Comparison of ENCODE assay signal across 7 mouse cellular contexts in genomic region chr19:5818590-5818977, GRCm38 (mm10). TPM values are rescaled to one million over a fixed set of nuclear protein-coding genes. Genes with fewer than 3 reads are reported as not detected.
DNase-seq lines count a peak whose midpoint lies in the region; ATAC-seq and TF ChIP-seq lines count a peak whose summit lies in the region.

No protein-coding gene starts in this region.

- no peaks in the 10 kb centered on the region for H3K9me3 ChIP-seq in hindbrain, embryonic 11.5 days (ENCODE audit: control insufficient read depth, low read length)
- no peaks in the 10 kb centered on the region for H3K9me3 ChIP-seq in hindbrain, embryonic 16.5 days (ENCODE audit: control insufficient read depth, low read length)
- H3K9me3 ChIP-seq in E14TG2a.4 (ENCODE audit: low read length): no peaks in the 10 kb centered on the region
- H3K9me3 ChIP-seq in liver, embryonic 12.5 days (replicated peaks): no peaks in the 10 kb centered on the region

- no peaks in the 10 kb centered on the region for H3K27me3 ChIP-seq in hindbrain, embryonic 11.5 days (ENCODE audit: control insufficient read depth, insufficient read depth, low read length)
- no peaks in the 10 kb centered on the region for H3K27me3 ChIP-seq in hindbrain, embryonic 16.5 days (replicated peaks; ENCODE audit: control insufficient read depth, insufficient read depth, low read length)
- H3K27me3 ChIP-seq in E14TG2a.4 (ENCODE audit: insufficient read depth, low read length): no peaks in the 10 kb centered on the region
- H3K27me3 ChIP-seq in liver, embryonic 12.5 days (replicated peaks): no peaks in the 10 kb centered on the region

- no peak overlapping the region for H3K4me3 ChIP-seq in hindbrain, embryonic 11.5 days (ENCODE audit: low read depth, low read length)
- H3K4me3 ChIP-seq in hindbrain, embryonic 16.5 days (ENCODE audit: low read length): no peak overlapping the region
- H3K4me3 ChIP-seq in E14TG2a.4 (replicated peaks; ENCODE audit: low read length): peak overlapping the region; percentile 48
- H3K4me3 ChIP-seq in bone marrow, adult 2 months (replicated peaks; ENCODE audit: control insufficient read depth, low read depth, low read length): no peak overlapping the region
- no peak overlapping the region for H3K4me3 ChIP-seq in liver, embryonic 12.5 days

- H3K4me1 ChIP-seq in hindbrain, embryonic 11.5 days (replicated peaks; ENCODE audit: control insufficient read depth, insufficient read depth, low read length): no peaks in the 10 kb centered on the region
- peaks cover 21% of the 10 kb centered on the region for H3K4me1 ChIP-seq in hindbrain, embryonic 16.5 days (ENCODE audit: control insufficient read depth, insufficient read depth, low read depth, low read length)
- H3K4me1 ChIP-seq in E14TG2a.4 (replicated peaks; ENCODE audit: low read depth, low read length): peaks cover 87% of the 10 kb centered on the region
- peaks cover 10% of the 10 kb centered on the region for H3K4me1 ChIP-seq in bone marrow, adult 2 months (ENCODE audit: control insufficient read depth, insufficient read depth, low read length)
- peaks cover 74% of the 10 kb centered on the region for H3K4me1 ChIP-seq in liver, embryonic 12.5 days

- H3K4me2 ChIP-seq in hindbrain, embryonic 11.5 days (replicated peaks; ENCODE audit: low read depth, low read length): no peak overlapping the region
- H3K4me2 ChIP-seq in hindbrain, embryonic 16.5 days (ENCODE audit: low read length): no peak overlapping the region
- peak overlapping the region; percentile 72; the same call in 1 of the 2 replicates for H3K4me2 ChIP-seq in liver, embryonic 12.5 days

- H3K36me3 ChIP-seq in hindbrain, embryonic 11.5 days (ENCODE audit: control insufficient read depth, insufficient read depth, low read length): no peaks in the 10 kb centered on the region
- no peaks in the 10 kb centered on the region for H3K36me3 ChIP-seq in hindbrain, embryonic 16.5 days (ENCODE audit: control insufficient read depth, insufficient read depth, low read length)
- H3K36me3 ChIP-seq in E14TG2a.4 (ENCODE audit: insufficient read depth, low read length): no peaks in the 10 kb centered on the region
- H3K36me3 ChIP-seq in liver, embryonic 12.5 days: no peaks in the 10 kb centered on the region

- 74% methylated on average over 6 of the region's 6 CpGs for WGBS in hindbrain, embryonic 11.5 days
- WGBS in hindbrain, embryonic 16.5 days: 80% methylated on average over 6 of the region's 6 CpGs
- 75% methylated on average over 6 of the region's 6 CpGs for WGBS in bone marrow, adult 2 months
- 68% methylated on average over 6 of the region's 6 CpGs for WGBS in liver, embryonic 12.5 days (ENCODE audit: insufficient replicate concordance)

- no peak for DNase-seq in hindbrain, embryonic 11.5 days (ENCODE audit: low spot score)
- no peak for DNase-seq in lung, adult 18-20 months

- H3K27ac ChIP-seq in hindbrain, embryonic 11.5 days (ENCODE audit: low read depth, low read length): no peak overlapping the region
- no peak overlapping the region for H3K27ac ChIP-seq in hindbrain, embryonic 16.5 days (ENCODE audit: low read depth, low read length)
- peak overlapping the region; percentile 7 for H3K27ac ChIP-seq in bone marrow, adult 2 months (ENCODE audit: control insufficient read depth, insufficient read depth, low read depth, low read length, poor library complexity)
- H3K27ac ChIP-seq in liver, embryonic 12.5 days: peak overlapping the region; percentile 86

- TF ChIP-seq POLR2A in bone marrow, adult 2 months (IDR thresholded peaks at IDR 0.05; ENCODE audit: borderline replicate concordance, control insufficient read depth, low read depth, low read length): no peak

- TF ChIP-seq CTCF in E14TG2a.4 (conservative IDR thresholded peaks at IDR 0.05; ENCODE audit: low read length): no peak
- no peak for TF ChIP-seq CTCF in bone marrow, adult 2 months (IDR thresholded peaks at IDR 0.05; ENCODE audit: control insufficient read depth, insufficient read depth, low read length)

- 0 out of 2 replicates have a peak, but pooled peaks have one; percentile 2 for ATAC-seq in hindbrain, embryonic 11.5 days (ENCODE audit: low FRiP score)
- ATAC-seq in hindbrain, embryonic 16.5 days: no peak
- ATAC-seq in liver, embryonic 12.5 days: no peak
- ATAC-seq in monocyte, adult 5-6 weeks (replicated peaks; ENCODE audit: insufficient number of reproducible peaks, low FRiP score, low TSS enrichment, poor library complexity, severe bottlenecking): no peak

- no peak overlapping the region for H3K9ac ChIP-seq in hindbrain, embryonic 11.5 days (ENCODE audit: low read depth, low read length)
- no peak overlapping the region for H3K9ac ChIP-seq in hindbrain, embryonic 16.5 days (ENCODE audit: low read depth, low read length)
- H3K9ac ChIP-seq in liver, embryonic 12.5 days: peak overlapping the region; percentile 73

RNA-seq across cellular contexts. Expression of gene Scyl1, which starts 47.4 kb away (rescaled TPM):
- polyA plus RNA-seq in hindbrain, embryonic 11.5 days (2014; fragmentation: Nextera tagmentation; extraction: Ambion mirVana): 47.2 and 55.7 TPM in 2 replicates
- polyA plus RNA-seq in hindbrain, embryonic 16.5 days (2015; fragmentation: Nextera tagmentation; extraction: Ambion mirVana): 83.2 and 93.9 TPM in 2 replicates
- polyA plus RNA-seq in bone marrow, adult 2 months (2011; ENCODE audit: insufficient read depth, insufficient read length, low replicate concordance, missing spikeins): 26.8 and 38.8 TPM in 2 replicates
- 38.3 and 39.7 TPM in 2 replicates for polyA plus RNA-seq in liver, embryonic 12.5 days (2016; fragmentation: Nextera tagmentation; extraction: Ambion mirVana)
- total RNA-seq in monocyte, adult 5-6 weeks (2017): 37.3 to 55.9 TPM (median 44.9 TPM) in 3 replicates

RNA-seq across cellular contexts. Expression of gene Frmd8, which starts 56.5 kb away (rescaled TPM):
- 14.9 and 15.8 TPM in 2 replicates for polyA plus RNA-seq in hindbrain, embryonic 11.5 days (2014; fragmentation: Nextera tagmentation; extraction: Ambion mirVana)
- 18.1 and 20.1 TPM in 2 replicates for polyA plus RNA-seq in hindbrain, embryonic 16.5 days (2015; fragmentation: Nextera tagmentation; extraction: Ambion mirVana)
- 14.3 and 18.1 TPM in 2 replicates for polyA plus RNA-seq in bone marrow, adult 2 months (2011; ENCODE audit: insufficient read depth, insufficient read length, low replicate concordance, missing spikeins)
- polyA plus RNA-seq in liver, embryonic 12.5 days (2016; fragmentation: Nextera tagmentation; extraction: Ambion mirVana): 22.1 and 24.2 TPM in 2 replicates
- total RNA-seq in monocyte, adult 5-6 weeks (2017): 32.8 to 50.6 TPM (median 34.5 TPM) in 3 replicates

RNA-seq across cellular contexts. Expression of gene Slc25a45, which starts 59.0 kb away (rescaled TPM):
- 1.0 and 1.1 TPM in 2 replicates for polyA plus RNA-seq in hindbrain, embryonic 11.5 days (2014; fragmentation: Nextera tagmentation; extraction: Ambion mirVana)
- 2.2 and 2.6 TPM in 2 replicates for polyA plus RNA-seq in hindbrain, embryonic 16.5 days (2015; fragmentation: Nextera tagmentation; extraction: Ambion mirVana)
- 11.6 and 24.6 TPM in 2 replicates for polyA plus RNA-seq in bone marrow, adult 2 months (2011; ENCODE audit: insufficient read depth, insufficient read length, low replicate concordance, missing spikeins)
- 7.5 and 7.7 TPM in 2 replicates for polyA plus RNA-seq in liver, embryonic 12.5 days (2016; fragmentation: Nextera tagmentation; extraction: Ambion mirVana)
- 64.4 to 73.5 TPM (median 69.7 TPM) in 3 replicates for total RNA-seq in monocyte, adult 5-6 weeks (2017)

Comparison
In these comparisons a context has a peak if more than half of its experiments do, and no peak if none do; other contexts are left out.
1. H3K27ac ChIP-seq: peak in bone marrow, adult 2 months (single experiment) and liver, embryonic 12.5 days (single experiment); none in hindbrain, embryonic 11.5 days (single experiment) and hindbrain, embryonic 16.5 days (single experiment).